Mouse (Mus musculus) heart, postnatal 25 days (tissue): ENCODE measurements around the gene Zmynd11. TPM values are rescaled to one million over a fixed set of nuclear protein-coding genes. Genes with fewer than 3 reads are reported as not detected.

Source experiments
- DNase-seq: peaks from one replicate; pipeline ENCODE4 v3.0.0; 2022; ENCODE audit warnings: low spot score
- intact Hi-C: fragments of 180-260 bp; cut with DNase I; formaldehyde crosslinking; loops from one replicate; pipeline ENCODE4 v1.15.1; 2025
- total RNA-seq, 2 experiments: library from RNA; stranded (reverse); gene quantifications; 2 replicates each; pipeline ENCODE4 v1.2.3; 2021

The Zmynd11 gene
- total RNA-seq, result 100 to 1,000 TPM; 122 to 135 TPM

GRCm38 (mm10) chr13:9764646-9765536, at the start of gene Zmynd11:
TSS of gene Zmynd11 (minus strand) at chr13:9765330.
- intact Hi-C loops, result loop anchor here (2.0 to 10.0 kb wide), 5 partner anchors 26 to 770 kb away; partner anchors contain the start of genes Dip2c and Gtpbp4
- DNase-seq, result peak; percentile 20

GRCm38 (mm10) chr13:9795889-9796631, 30.9 kb upstream of the Zmynd11 start:
- intact Hi-C loops, result no loop called here
- no peak for DNase-seq

- intact Hi-C loops, result no loop called here
- DNase-seq, result no peak
These were observed 20.9 kb upstream of the Zmynd11 start for GRCm38 (mm10) chr13:9786050-9786449.

- intact Hi-C loops, result no loop called here
- DNase-seq, result no peak
These were observed 18.6 kb upstream of the Zmynd11 start for GRCm38 (mm10) chr13:9783717-9784116.

GRCm38 (mm10) chr13:9775901-9776300, 10.8 kb upstream of the Zmynd11 start:
- no peak for DNase-seq
- intact Hi-C loops, result no loop called here

- intact Hi-C loops, result loop anchor here (5.0 kb wide), 1 partner anchor 62 kb away; no protein-coding TSS in a partner anchor
These were observed 8.9 kb upstream of the Zmynd11 start for GRCm38 (mm10) chr13:9774077-9774476.

GRCm38 (mm10) chr13:9767279-9767678, 2.1 kb upstream of the Zmynd11 start:
- intact Hi-C loops, result loop anchor here (10.0 kb wide), 3 partner anchors 272 to 772 kb away; partner anchors contain the start of genes Dip2c and Gtpbp4
- no peak for DNase-seq

More at GRCm38 (mm10) chr13:9774077-9774476, 8.9 kb upstream of the Zmynd11 start:
- no peak for DNase-seq

GRCm38 (mm10) chr13:9766497-9766896, 1.4 kb upstream of the Zmynd11 start:
- DNase-seq, result no peak
- intact Hi-C loops, result loop anchor here (10.0 kb wide), 3 partner anchors 272 to 772 kb away; partner anchors contain the start of genes Dip2c and Gtpbp4

- no peak for DNase-seq
- intact Hi-C loops, result loop anchor here (2.0 to 10.0 kb wide), 4 partner anchors 27 to 771 kb away; partner anchors contain the start of genes Dip2c and Gtpbp4
These were observed 364 bp upstream of the Zmynd11 start for GRCm38 (mm10) chr13:9765537-9765851.

GRCm38 (mm10) chr13:9763828-9764645, 1.1 kb downstream of the Zmynd11 start:
- intact Hi-C loops, result loop anchor here (2.0 to 10.0 kb wide), 5 partner anchors 25 to 769 kb away; partner anchors contain the start of genes Dip2c and Gtpbp4
- DNase-seq, result peak; percentile 61

GRCm38 (mm10) chr13:9763100-9763827, 1.9 kb downstream of the Zmynd11 start:
- no peak for DNase-seq
- intact Hi-C loops, result loop anchor here (5.0 to 10.0 kb wide), 4 partner anchors 66 to 768 kb away; partner anchors contain the start of genes Dip2c and Gtpbp4

GRCm38 (mm10) chr13:9760057-9760456, 5.1 kb downstream of the Zmynd11 start:
- intact Hi-C loops, result loop anchor here (5.0 to 10.0 kb wide), 4 partner anchors 63 to 765 kb away; partner anchors contain the start of genes Dip2c and Gtpbp4

GRCm38 (mm10) chr13:9757842-9758491, 7.2 kb downstream of the Zmynd11 start:
- DNase-seq, result no peak
- intact Hi-C loops, result no loop called here

More at GRCm38 (mm10) chr13:9760057-9760456, 5.1 kb downstream of the Zmynd11 start:
- no peak for DNase-seq

GRCm38 (mm10) chr13:9753706-9754105, 11.4 kb downstream of the Zmynd11 start:
- intact Hi-C loops, result no loop called here
- DNase-seq, result no peak

GRCm38 (mm10) chr13:9750320-9750719, 14.8 kb downstream of the Zmynd11 start:
- DNase-seq, result no peak
- intact Hi-C loops, result no loop called here

GRCm38 (mm10) chr13:9749796-9750195, 15.3 kb downstream of the Zmynd11 start:
- intact Hi-C loops, result no loop called here
- DNase-seq, result no peak

GRCm38 (mm10) chr13:9738190-9738589, 26.9 kb downstream of the Zmynd11 start:
- intact Hi-C loops, result loop anchor here (2.0 kb wide), 1 partner anchor 27 kb away; the partner anchor contains the start of gene Zmynd11
- DNase-seq, result no peak

GRCm38 (mm10) chr13:9737024-9737423, 28.1 kb downstream of the Zmynd11 start:
- intact Hi-C loops, result no loop called here
- DNase-seq, result no peak
